Mouse (Mus musculus): Measurements from ENCODE around the gene Proz. TPM values are rescaled to one million over a fixed set of nuclear protein-coding genes. Genes with fewer than 3 reads are reported as not detected.

Gene Proz
- total and polyA plus RNA-seq, 3 experiments: 0.12 to 0.54 TPM; not detected in 1

DNA sequence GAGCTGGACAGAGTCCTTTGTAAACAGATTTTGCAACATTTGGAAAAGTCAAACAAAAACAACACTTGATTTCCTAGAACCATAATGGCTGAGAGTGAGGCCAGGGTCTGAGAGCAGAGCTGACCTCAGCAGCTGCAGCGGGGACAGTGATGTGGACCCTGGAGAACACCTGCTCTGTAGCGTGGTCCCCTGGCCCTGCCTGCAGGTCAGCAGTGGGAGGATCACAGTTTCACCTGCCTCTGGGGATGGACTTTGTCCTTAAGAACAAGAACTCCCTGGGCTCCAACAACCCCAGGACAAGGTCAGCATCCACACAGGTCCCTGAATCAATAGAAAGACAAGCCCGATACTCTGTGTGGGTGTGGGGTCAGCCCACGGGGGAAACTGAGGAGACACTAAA lies 3.4 kb upstream of the Proz start:
- H3K27me3 ChIP-seq (ENCODE audit: control insufficient read depth in 1 of 2, insufficient read depth in 2 of 2, low read length in 2 of 2): peaks cover 4 to 11% of the 10 kb centered on the region in 2 experiments; a peak in 3 of 4 replicates
- H3K9ac ChIP-seq (ENCODE audit: control insufficient read depth, low read depth, low read length, poor library complexity, severe bottlenecking): no peak overlapping the region
- H3K4me3 ChIP-seq (ENCODE audit: control insufficient read depth in 1 of 2, insufficient read depth in 1 of 2, low read depth in 2 of 2, low read length in 2 of 2): no peak overlapping the region
- H3K27ac ChIP-seq (ENCODE audit: control insufficient read depth, low read depth, low read length): no peak overlapping the region
- TF ChIP-seq USF2 (IDR thresholded peaks at IDR 0.05; ENCODE audit: borderline replicate concordance in 1 of 2, insufficient read depth in 1 of 2, low read depth in 1 of 2, low read length in 2 of 2) (no peak), EP300 (IDR thresholded peaks at IDR 0.05; ENCODE audit: low read depth in 1 of 2, low read length in 2 of 2) (no peak)
- no peaks in the 10 kb centered on the region for H3K36me3 ChIP-seq (ENCODE audit: control insufficient read depth in 1 of 2, insufficient read depth in 2 of 2, low read length in 2 of 2)
- H3K79me2 ChIP-seq (ENCODE audit: control insufficient read depth, insufficient read depth, low read length, poor library complexity): no peaks in the 10 kb centered on the region
- H3K9me3 ChIP-seq (replicated peaks; ENCODE audit: insufficient read depth, low read length): no peaks in the 10 kb centered on the region
- DNase-seq (ENCODE audit: low read depth, low spot score): no peak
- no peaks in the 10 kb centered on the region for H3K4me1 ChIP-seq (ENCODE audit: control insufficient read depth in 1 of 2, insufficient read depth in 2 of 2, low read length in 2 of 2)

- no peak for TF ChIP-seq USF2 (IDR thresholded peaks at IDR 0.05; ENCODE audit: borderline replicate concordance in 1 of 2, insufficient read depth in 1 of 2, low read depth in 1 of 2, low read length in 2 of 2)
- no peak for TF ChIP-seq MYC (IDR thresholded peaks at IDR 0.05; ENCODE audit: low read depth, low read length)
- TF ChIP-seq ELF1 (IDR thresholded peaks at IDR 0.05; ENCODE audit: low read depth, low read length): no peak
- TF ChIP-seq MAX (IDR thresholded peaks at IDR 0.05; ENCODE audit: low read length): no peak
- no peak for TF ChIP-seq E2F4 (IDR thresholded peaks at IDR 0.05; ENCODE audit: borderline replicate concordance, low read depth, low read length)
- TF ChIP-seq ETS1 (IDR thresholded peaks at IDR 0.05; ENCODE audit: low read depth, low read length): no peak
- no peak for TF ChIP-seq UBTF (IDR thresholded peaks at IDR 0.05; ENCODE audit: borderline replicate concordance, insufficient read depth, low read depth, low read length)
- TF ChIP-seq JUND (IDR thresholded peaks at IDR 0.05; ENCODE audit: low read depth, low read length): no peak
- Histone ChIP-seq H3K4me1 (ENCODE audit: control insufficient read depth in 1 of 2, insufficient read depth in 2 of 2, low read length in 2 of 2) (no peaks in the 10 kb centered on the region), H3K79me2 (ENCODE audit: control insufficient read depth, insufficient read depth, low read length, poor library complexity) (no peaks in the 10 kb centered on the region), H3K9me3 (replicated peaks; ENCODE audit: insufficient read depth, low read length) (no peaks in the 10 kb centered on the region), H3K36me3 (ENCODE audit: control insufficient read depth in 1 of 2, insufficient read depth in 2 of 2, low read length in 2 of 2) (no peaks in the 10 kb centered on the region), H3K4me3 (ENCODE audit: control insufficient read depth in 1 of 2, insufficient read depth in 1 of 2, low read depth in 2 of 2, low read length in 2 of 2) (no peak overlapping the region), H3K9ac (ENCODE audit: control insufficient read depth, low read depth, low read length, poor library complexity, severe bottlenecking) (no peak overlapping the region), H3K27ac (ENCODE audit: control insufficient read depth, low read depth, low read length) (no peak overlapping the region), H3K27me3 (ENCODE audit: control insufficient read depth in 1 of 2, insufficient read depth in 2 of 2, low read length in 2 of 2) (peaks cover 0 to 2% of the 10 kb centered on the region in 2 experiments; a peak in 1 of 4 replicates)
- DNase-seq (ENCODE audit: low read depth, low spot score): no peak
Observed at GRCm38 (mm10) chr8:13063112-13063511, 2.4 kb downstream of the Proz start.

- Histone ChIP-seq H3K27ac (ENCODE audit: control insufficient read depth, low read depth, low read length) (no peak overlapping the region), H3K36me3 (ENCODE audit: control insufficient read depth in 1 of 2, insufficient read depth in 2 of 2, low read length in 2 of 2) (peaks cover 0 to 5% of the 10 kb centered on the region in 2 experiments; a peak in 2 of 4 replicates), H3K9me3 (replicated peaks; ENCODE audit: insufficient read depth, low read length) (no peaks in the 10 kb centered on the region), H3K27me3 (ENCODE audit: control insufficient read depth in 1 of 2, insufficient read depth in 2 of 2, low read length in 2 of 2) (no peaks in the 10 kb centered on the region), H3K79me2 (ENCODE audit: control insufficient read depth, insufficient read depth, low read length, poor library complexity) (no peaks in the 10 kb centered on the region), H3K4me3 (ENCODE audit: control insufficient read depth in 1 of 2, insufficient read depth in 1 of 2, low read depth in 2 of 2, low read length in 2 of 2) (no peak overlapping the region), H3K4me1 (ENCODE audit: control insufficient read depth in 1 of 2, insufficient read depth in 2 of 2, low read length in 2 of 2) (no peaks in the 10 kb centered on the region), H3K9ac (ENCODE audit: control insufficient read depth, low read depth, low read length, poor library complexity, severe bottlenecking) (no peak overlapping the region)
- no peak for TF ChIP-seq RAD21 (IDR thresholded peaks at IDR 0.05; ENCODE audit: low read depth, low read length)
- TF ChIP-seq POLR2A (IDR thresholded peaks at IDR 0.05; ENCODE audit: control insufficient read depth in 1 of 2, insufficient read depth in 1 of 2, low read depth in 1 of 2, low read length in 2 of 2, poor library complexity in 1 of 2): no peak
- TF ChIP-seq BHLHE40 (IDR thresholded peaks at IDR 0.05; ENCODE audit: borderline replicate concordance, low read depth, low read length): no peak
- no peak for TF ChIP-seq USF1 (IDR thresholded peaks at IDR 0.05; ENCODE audit: low read depth, low read length)
- no peak for TF ChIP-seq USF2 (IDR thresholded peaks at IDR 0.05; ENCODE audit: borderline replicate concordance in 1 of 2, insufficient read depth in 1 of 2, low read depth in 1 of 2, low read length in 2 of 2)
- TF ChIP-seq RCOR1 (IDR thresholded peaks at IDR 0.05; ENCODE audit: low read depth, low read length): no peak
- no peak for TF ChIP-seq MAZ (IDR thresholded peaks at IDR 0.05; ENCODE audit: low read depth, low read length)
- TF ChIP-seq NRF1 (IDR thresholded peaks at IDR 0.05; ENCODE audit: insufficient read depth, low read depth, low read length, poor library complexity, severe bottlenecking): no peak
- DNase-seq (ENCODE audit: low read depth, low spot score): no peak
Observed at GRCm38 (mm10) chr8:13073255-13073654, 12.5 kb downstream of the Proz start.

All from MEL (cell line).